Mouse (Mus musculus): ENCODE measurements around the gene Robo3. TPM values are rescaled to one million over a fixed set of nuclear protein-coding genes. Genes with fewer than 3 reads are reported as not detected.

Gene Robo3
- polyA plus RNA-seq, 1 experiment from 2014 or later = 0.15 TPM

DNA sequence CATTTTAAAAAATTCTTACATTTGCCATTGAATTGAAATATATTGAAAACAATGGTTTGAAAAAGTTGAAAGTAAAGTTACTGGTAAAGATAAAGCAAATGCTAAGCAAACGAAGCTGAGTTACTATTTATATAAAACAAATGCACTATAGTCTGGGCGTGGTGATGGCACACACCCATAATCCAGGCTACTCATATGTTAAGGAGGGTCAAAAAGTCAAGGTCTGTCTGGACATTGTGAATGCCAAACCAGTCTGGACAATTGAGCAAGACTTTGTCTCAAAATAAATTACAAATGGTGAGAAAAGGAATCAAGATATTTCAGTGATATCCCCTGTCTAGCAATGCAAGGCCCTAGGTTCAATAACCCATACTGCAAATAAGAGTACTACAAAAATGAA, 42.2 kb downstream of the Robo3 start:
- Histone ChIP-seq H3K9ac (ENCODE audit: low read length) (no peak overlapping the region), H3K27ac (replicated peaks in 1 of 2; ENCODE audit: control insufficient read depth in 1 of 2, insufficient read depth in 1 of 2, low read depth in 2 of 2, low read length in 2 of 2) (no peak overlapping the region), H3K36me3 (ENCODE audit: control insufficient read depth, insufficient read depth, low read length) (no peaks in the 10 kb centered on the region), H3K27me3 (ENCODE audit: control insufficient read depth, insufficient read depth, low read length) (peaks cover 11% of the 10 kb centered on the region), H3K9me3 (ENCODE audit: control insufficient read depth, low read length) (no peaks in the 10 kb centered on the region), H3K4me3 (ENCODE audit: control insufficient read depth in 1 of 2, insufficient read depth in 1 of 2, low read depth in 1 of 2, low read length in 2 of 2) (no peak overlapping the region), H3K4me2 (ENCODE audit: low read length) (no peak overlapping the region), H3K4me1 (ENCODE audit: control insufficient read depth in 2 of 2, insufficient read depth in 2 of 2, low read length in 2 of 2) (no peaks in the 10 kb centered on the region)
- WGBS = 53% methylated on average over 2 of the region's 2 CpGs
- ATAC-seq (ENCODE audit: insufficient number of reproducible peaks, insufficient read depth, low FRiP score, low read depth) = no peak

DNA sequence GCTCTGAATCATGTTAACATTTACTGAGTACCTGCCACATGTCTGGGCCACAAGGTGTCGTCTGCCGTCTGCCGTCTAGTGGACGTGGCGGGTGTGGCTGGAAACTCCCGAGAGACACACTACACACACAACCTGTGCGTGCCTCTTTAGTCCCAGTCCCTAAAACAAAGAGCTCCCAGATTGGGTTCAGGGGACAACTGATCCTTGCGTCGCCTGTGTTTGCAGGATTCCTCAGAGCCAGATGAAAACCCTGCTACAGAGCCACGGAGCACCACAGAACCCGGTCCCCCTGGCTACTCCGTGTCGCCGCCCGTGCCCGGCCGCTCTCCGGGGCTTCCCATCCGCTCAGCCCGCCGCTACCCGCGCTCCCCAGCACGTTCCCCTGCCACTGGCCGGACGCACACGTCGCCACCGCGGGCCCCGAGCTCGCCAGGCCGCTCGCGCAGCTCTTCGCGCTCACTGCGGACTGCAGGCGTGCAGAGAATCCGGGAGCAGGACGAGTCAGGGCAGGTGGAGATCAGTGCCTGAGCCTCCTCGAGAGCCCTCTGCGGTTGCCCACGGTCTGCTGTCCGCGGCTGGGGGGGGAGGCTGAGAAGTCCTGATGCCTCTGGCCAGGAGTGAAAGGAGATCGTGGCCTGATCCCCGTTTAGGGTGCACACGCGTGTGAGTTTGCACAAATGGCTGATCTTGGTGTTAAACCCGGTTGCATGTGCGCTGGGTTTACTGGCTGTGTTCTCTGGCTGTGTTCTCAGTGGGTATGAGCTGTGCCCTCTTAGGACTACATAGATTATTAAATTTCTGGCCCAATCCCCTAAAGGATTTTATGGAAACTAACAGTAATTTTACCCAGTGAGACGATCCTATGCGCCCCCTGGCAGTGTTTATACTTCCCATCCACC, 48.5 kb downstream of the Robo3 start:
- Histone ChIP-seq H3K9me3 (ENCODE audit: control insufficient read depth, low read length) (no peaks in the 10 kb centered on the region), H3K4me1 (ENCODE audit: control insufficient read depth in 2 of 2, insufficient read depth in 2 of 2, low read length in 2 of 2) (peaks cover 0 to 3% of the 10 kb centered on the region in 2 experiments; a peak in 1 of 4 replicates), H3K36me3 (ENCODE audit: control insufficient read depth, insufficient read depth, low read length) (no peaks in the 10 kb centered on the region), H3K4me3 (ENCODE audit: control insufficient read depth in 1 of 2, insufficient read depth in 1 of 2, low read depth in 1 of 2, low read length in 2 of 2) (peak overlapping the region; percentile 42 to 44), H3K27me3 (ENCODE audit: control insufficient read depth, insufficient read depth, low read length) (peaks cover 41% of the 10 kb centered on the region), H3K27ac (replicated peaks in 1 of 2; ENCODE audit: control insufficient read depth in 1 of 2, insufficient read depth in 1 of 2, low read depth in 2 of 2, low read length in 2 of 2) (no peak overlapping the region), H3K4me2 (ENCODE audit: low read length) (peak overlapping the region; percentile 87), H3K9ac (ENCODE audit: low read length) (peak overlapping the region; percentile 72)
- 6% methylated on average over 54 of the region's 54 CpGs for WGBS
- peak; percentile 56; the same call in 1 of the 2 replicates for ATAC-seq (ENCODE audit: insufficient number of reproducible peaks, insufficient read depth, low FRiP score, low read depth)

DNA sequence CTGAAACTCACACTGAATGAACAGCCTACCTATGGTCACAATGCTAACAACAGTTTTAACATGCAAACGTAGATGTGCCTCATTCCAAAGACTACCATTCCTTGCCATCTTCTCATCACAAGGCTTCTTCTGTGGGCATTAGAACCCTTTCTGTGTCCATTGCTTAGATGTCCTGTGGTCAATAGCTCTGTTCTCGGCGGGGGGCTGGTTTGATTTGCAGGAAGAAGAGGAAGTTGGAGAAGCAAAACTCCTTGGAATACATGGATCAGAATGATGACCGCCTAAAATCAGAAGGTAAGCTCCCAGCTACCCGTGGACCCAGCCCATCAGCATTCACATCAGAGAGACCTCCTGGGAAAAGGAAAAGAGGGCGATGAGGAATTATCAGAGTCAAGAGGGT, 49.9 kb downstream of the Robo3 start:
- no peak for ATAC-seq (ENCODE audit: insufficient number of reproducible peaks, insufficient read depth, low FRiP score, low read depth)
- no peak overlapping the region for H3K9ac ChIP-seq (ENCODE audit: low read length)
- 81% methylated on average over 6 of the region's 6 CpGs for WGBS
- H3K9me3 ChIP-seq (ENCODE audit: control insufficient read depth, low read length) = no peaks in the 10 kb centered on the region
- H3K27me3 ChIP-seq (ENCODE audit: control insufficient read depth, insufficient read depth, low read length) = peaks cover 41% of the 10 kb centered on the region
- no peak overlapping the region for H3K4me2 ChIP-seq (ENCODE audit: low read length)
- H3K4me3 ChIP-seq (ENCODE audit: control insufficient read depth in 1 of 2, insufficient read depth in 1 of 2, low read depth in 1 of 2, low read length in 2 of 2) = no peak overlapping the region
- H3K27ac ChIP-seq (replicated peaks in 1 of 2; ENCODE audit: control insufficient read depth in 1 of 2, insufficient read depth in 1 of 2, low read depth in 2 of 2, low read length in 2 of 2) = no peak overlapping the region
- peaks cover 0 to 3% of the 10 kb centered on the region in 2 experiments; a peak in 1 of 4 replicates for H3K4me1 ChIP-seq (ENCODE audit: control insufficient read depth in 2 of 2, insufficient read depth in 2 of 2, low read length in 2 of 2)
- H3K36me3 ChIP-seq (ENCODE audit: control insufficient read depth, insufficient read depth, low read length) = no peaks in the 10 kb centered on the region

DNA sequence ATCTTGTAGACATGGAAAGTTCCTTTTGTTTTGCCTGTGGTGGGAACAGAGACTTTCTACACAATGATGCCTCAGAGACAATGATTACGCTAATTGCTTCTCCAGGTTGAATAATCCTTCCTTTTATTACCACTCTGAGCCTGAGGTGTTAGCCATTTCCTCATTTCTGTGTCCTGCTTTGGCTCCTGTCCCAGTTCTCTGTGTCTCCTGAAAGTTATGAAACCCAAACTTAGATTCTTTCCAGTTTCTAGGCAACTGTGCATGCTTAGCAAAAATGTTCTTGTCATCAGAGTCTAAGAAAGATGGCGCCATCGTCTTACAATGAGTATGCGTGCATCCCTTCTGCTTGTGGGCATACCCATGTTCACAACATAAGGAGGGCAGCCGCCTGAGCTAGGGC, 57.3 kb downstream of the Robo3 start:
- H3K27ac ChIP-seq (replicated peaks in 1 of 2; ENCODE audit: control insufficient read depth in 1 of 2, insufficient read depth in 1 of 2, low read depth in 2 of 2, low read length in 2 of 2) = no peak overlapping the region
- ATAC-seq (ENCODE audit: insufficient number of reproducible peaks, insufficient read depth, low FRiP score, low read depth) = no peak
- H3K4me1 ChIP-seq (ENCODE audit: control insufficient read depth in 2 of 2, insufficient read depth in 2 of 2, low read length in 2 of 2) = no peaks in the 10 kb centered on the region
- no peaks in the 10 kb centered on the region for H3K9me3 ChIP-seq (ENCODE audit: control insufficient read depth, low read length)
- H3K9ac ChIP-seq (ENCODE audit: low read length) = no peak overlapping the region
- no peak overlapping the region for H3K4me2 ChIP-seq (ENCODE audit: low read length)
- no peaks in the 10 kb centered on the region for H3K27me3 ChIP-seq (ENCODE audit: control insufficient read depth, insufficient read depth, low read length)
- no peaks in the 10 kb centered on the region for H3K36me3 ChIP-seq (ENCODE audit: control insufficient read depth, insufficient read depth, low read length)
- WGBS = 85% methylated on average over 5 of the region's 5 CpGs
- H3K4me3 ChIP-seq (ENCODE audit: control insufficient read depth in 1 of 2, insufficient read depth in 1 of 2, low read depth in 1 of 2, low read length in 2 of 2) = no peak overlapping the region

DNA sequence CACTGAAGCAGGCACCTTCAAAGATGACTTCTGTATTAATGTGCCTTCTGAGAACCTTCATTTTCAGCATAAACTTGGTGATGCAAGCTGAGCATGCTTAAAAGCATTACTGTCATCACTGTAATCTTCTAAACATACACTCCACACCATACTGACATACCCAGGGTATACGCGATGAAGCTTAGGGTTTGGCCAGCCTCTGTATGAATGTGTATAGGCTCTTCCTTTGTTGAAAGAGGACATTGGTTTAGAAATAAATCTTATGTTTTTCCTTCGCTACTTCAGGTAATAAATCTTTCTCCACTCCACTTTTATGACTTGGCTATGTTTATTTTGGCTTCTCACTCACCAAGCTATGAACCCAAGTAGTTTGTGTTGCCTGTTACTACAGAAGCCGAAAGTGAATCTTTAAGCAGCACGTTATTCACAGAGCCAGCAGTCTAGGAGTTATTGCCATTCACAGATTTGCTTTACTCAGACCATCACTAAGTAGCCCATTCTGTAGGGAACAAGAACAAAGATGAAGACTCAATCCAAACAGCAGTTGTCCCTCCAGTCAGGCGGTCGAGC, 61.7 kb downstream of the Robo3 start:
- H3K27me3 ChIP-seq (ENCODE audit: control insufficient read depth, insufficient read depth, low read length) = no peaks in the 10 kb centered on the region
- H3K4me2 ChIP-seq (ENCODE audit: low read length) = no peak overlapping the region
- no peak overlapping the region for H3K27ac ChIP-seq (replicated peaks in 1 of 2; ENCODE audit: control insufficient read depth in 1 of 2, insufficient read depth in 1 of 2, low read depth in 2 of 2, low read length in 2 of 2)
- H3K4me3 ChIP-seq (ENCODE audit: control insufficient read depth in 1 of 2, insufficient read depth in 1 of 2, low read depth in 1 of 2, low read length in 2 of 2) = no peak overlapping the region
- WGBS = 86% methylated on average over 7 of the region's 7 CpGs
- no peaks in the 10 kb centered on the region for H3K9me3 ChIP-seq (ENCODE audit: control insufficient read depth, low read length)
- H3K36me3 ChIP-seq (ENCODE audit: control insufficient read depth, insufficient read depth, low read length) = no peaks in the 10 kb centered on the region
- H3K9ac ChIP-seq (ENCODE audit: low read length) = no peak overlapping the region
- ATAC-seq (ENCODE audit: insufficient number of reproducible peaks, insufficient read depth, low FRiP score, low read depth) = no peak
- H3K4me1 ChIP-seq (ENCODE audit: control insufficient read depth in 2 of 2, insufficient read depth in 2 of 2, low read length in 2 of 2) = no peaks in the 10 kb centered on the region; a peak in 2 of 4 replicates

DNA sequence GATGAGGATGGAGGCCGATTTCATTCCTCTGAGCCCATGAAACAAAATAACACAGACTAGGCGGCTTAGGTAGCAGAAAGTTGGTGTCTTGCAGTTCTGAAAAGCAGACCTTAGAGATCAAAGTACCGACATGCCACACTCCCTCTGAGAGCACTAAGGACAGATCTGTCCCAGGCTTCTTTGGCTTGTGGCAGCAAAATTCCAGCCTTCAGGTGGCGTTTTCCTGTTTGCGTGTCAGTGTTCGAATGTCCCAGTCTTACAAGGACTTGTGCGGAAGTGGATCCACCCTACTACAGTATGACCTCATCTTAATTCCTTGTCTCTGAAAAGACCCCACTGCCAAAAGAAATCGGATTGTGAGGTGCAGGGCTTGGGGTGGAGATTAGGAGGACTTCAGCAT, 64.2 kb downstream of the Robo3 start:
- WGBS = 53% methylated on average over 8 of the region's 8 CpGs
- no peak for ATAC-seq (ENCODE audit: insufficient number of reproducible peaks, insufficient read depth, low FRiP score, low read depth)
- Histone ChIP-seq H3K9ac (ENCODE audit: low read length) (no peak overlapping the region), H3K4me3 (ENCODE audit: control insufficient read depth in 1 of 2, insufficient read depth in 1 of 2, low read depth in 1 of 2, low read length in 2 of 2) (no peak overlapping the region), H3K27ac (replicated peaks in 1 of 2; ENCODE audit: control insufficient read depth in 1 of 2, insufficient read depth in 1 of 2, low read depth in 2 of 2, low read length in 2 of 2) (no peak overlapping the region; a peak in 1 of 4 replicates), H3K4me2 (ENCODE audit: low read length) (no peak overlapping the region), H3K36me3 (ENCODE audit: control insufficient read depth, insufficient read depth, low read length) (no peaks in the 10 kb centered on the region), H3K9me3 (ENCODE audit: control insufficient read depth, low read length) (no peaks in the 10 kb centered on the region), H3K27me3 (ENCODE audit: control insufficient read depth, insufficient read depth, low read length) (no peaks in the 10 kb centered on the region), H3K4me1 (ENCODE audit: control insufficient read depth in 2 of 2, insufficient read depth in 2 of 2, low read length in 2 of 2) (no peaks in the 10 kb centered on the region; a peak in 2 of 4 replicates)

DNA sequence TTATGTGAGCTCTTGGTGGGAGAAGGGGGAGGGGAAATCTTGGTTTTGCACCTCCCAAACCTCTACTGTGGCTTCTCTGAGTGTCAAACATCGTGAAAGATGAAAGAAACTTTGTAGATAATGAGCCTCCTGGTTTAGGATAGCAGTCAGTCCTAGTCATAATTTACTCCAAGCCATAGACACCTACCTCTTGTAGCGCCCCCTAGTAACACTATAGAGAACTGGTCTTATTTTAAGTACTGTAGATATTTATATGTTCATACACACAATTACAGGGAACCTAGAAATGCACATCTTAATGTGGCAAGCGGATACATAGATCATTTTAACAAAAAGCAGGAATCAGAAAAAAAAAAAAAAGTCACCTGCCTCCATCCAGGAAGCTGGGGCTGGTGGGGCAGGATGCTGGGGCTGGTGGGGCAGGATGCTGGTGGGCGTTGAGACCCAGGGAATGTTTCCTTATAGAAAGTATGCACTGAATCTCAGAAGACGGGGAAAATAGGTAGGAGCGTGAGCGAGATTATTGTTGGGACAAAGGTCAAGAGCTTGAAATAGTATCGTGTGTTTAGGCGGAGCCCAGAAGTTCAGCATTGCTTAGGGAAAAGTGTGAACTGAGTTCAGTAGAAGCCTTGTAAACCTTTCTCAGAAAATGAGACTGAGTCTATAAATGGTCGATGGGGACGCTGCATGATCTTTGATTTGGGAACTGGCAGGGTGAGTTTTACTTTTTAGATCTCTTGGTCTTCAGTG, 64.8 kb downstream of the Robo3 start:
- whole genome bisulfite sequencing = 62% methylated on average over 11 of the region's 11 CpGs
- Histone ChIP-seq H3K27me3 (ENCODE audit: control insufficient read depth, insufficient read depth, low read length) (no peaks in the 10 kb centered on the region), H3K27ac (replicated peaks in 1 of 2; ENCODE audit: control insufficient read depth in 1 of 2, insufficient read depth in 1 of 2, low read depth in 2 of 2, low read length in 2 of 2) (no peak overlapping the region; a peak in 1 of 4 replicates), H3K9ac (ENCODE audit: low read length) (no peak overlapping the region), H3K4me1 (ENCODE audit: control insufficient read depth in 2 of 2, insufficient read depth in 2 of 2, low read length in 2 of 2) (no peaks in the 10 kb centered on the region; a peak in 2 of 4 replicates), H3K4me3 (ENCODE audit: control insufficient read depth in 1 of 2, insufficient read depth in 1 of 2, low read depth in 1 of 2, low read length in 2 of 2) (no peak overlapping the region), H3K9me3 (ENCODE audit: control insufficient read depth, low read length) (no peaks in the 10 kb centered on the region), H3K36me3 (ENCODE audit: control insufficient read depth, insufficient read depth, low read length) (no peaks in the 10 kb centered on the region), H3K4me2 (ENCODE audit: low read length) (no peak overlapping the region)
- no peak for ATAC-seq (ENCODE audit: insufficient number of reproducible peaks, insufficient read depth, low FRiP score, low read depth)
